Mouse (Mus musculus) kidney, embryonic 15.5 days (tissue): ENCODE measurements at regions not wholly inside any gene's neighbourhood (a gene's known extent, or its start where the extent isn't known, plus 50 kb on each side); places are given as distances from the start of the nearest gene placed in this dataset.

Experiments used
- ATAC-seq: fragments of 200-750 bp; cut with Nextera tagmentation; replicated peaks from 2 replicates; pipeline ENCODE4 v1.8.0; 2017; ENCODE audit warnings: moderate TSS enrichment; ENCODE audit not compliant: low FRiP score
- H3K27ac ChIP-seq: fragments of 300-500 bp; sonication (generic); 2 replicates; pipeline ENCODE4 v1.5.1; 2015; ENCODE audit warnings: mild to moderate bottlenecking, inconsistent platforms
- H3K27me3 ChIP-seq: fragments of 300-500 bp; sonication (generic); 2 replicates; pipeline ENCODE4 v1.6.1; 2015; ENCODE audit warnings: inconsistent platforms
- H3K36me3 ChIP-seq: fragments of 300-500 bp; sonication (generic); 2 replicates; pipeline ENCODE4 v1.6.1; 2015; ENCODE audit warnings: inconsistent platforms
- H3K4me1 ChIP-seq: fragments of 300-500 bp; sonication (generic); 2 replicates; pipeline ENCODE4 v1.6.1; 2015; ENCODE audit warnings: inconsistent platforms
- H3K4me2 ChIP-seq: fragments of 300-500 bp; sonication (generic); 2 replicates; pipeline ENCODE4 v1.6.1; 2015; ENCODE audit warnings: moderate library complexity, mild to moderate bottlenecking, inconsistent platforms
- H3K4me3 ChIP-seq: fragments of 300-500 bp; sonication (generic); replicated peaks from 2 replicates; pipeline ENCODE4 v1.5.1; 2015; ENCODE audit warnings: mild to moderate bottlenecking, inconsistent platforms
- H3K9ac ChIP-seq: fragments of 300-500 bp; sonication (generic); 2 replicates; pipeline ENCODE4 v1.6.1; 2015; ENCODE audit warnings: mild to moderate bottlenecking, inconsistent platforms
- H3K9me3 ChIP-seq: fragments of 300-500 bp; sonication (generic); replicated peaks from 2 replicates; pipeline ENCODE4 v1.6.1; 2016; ENCODE audit warnings: inconsistent platforms
- WGBS: fragments of 180-500 bp; shearing (Covaris S2); methylation state at CpG from one replicate; pipeline ENCODE4 v1.1.7; 2015; ENCODE audit warnings: mixed read lengths; 5-methylcytosine and 5-hydroxymethylcytosine counted together

DNA sequence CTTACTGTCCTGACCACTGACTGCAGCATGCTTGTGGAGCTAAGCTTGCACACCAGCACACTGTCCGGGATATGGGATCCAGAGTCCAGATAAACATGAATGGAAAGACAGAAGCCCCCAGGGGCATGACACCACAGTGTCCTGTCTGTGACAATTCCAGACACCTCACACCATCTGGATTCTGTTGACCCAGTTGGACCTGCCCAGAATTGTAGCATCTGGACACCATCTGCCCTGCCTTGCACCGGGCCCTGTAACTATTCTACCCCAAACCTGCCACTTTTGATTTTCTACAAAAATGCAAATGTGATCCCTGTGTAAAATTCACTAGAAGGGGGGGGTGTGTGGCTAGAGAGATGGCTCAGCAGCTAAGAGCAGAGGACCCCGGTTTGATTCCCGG, 114.5 kb upstream of the Hs6st1 start:
- Histone ChIP-seq H3K4me3 (no peak overlapping the region), H3K27ac (no peak overlapping the region), H3K4me2 (no peak overlapping the region), H3K27me3 (no peaks in the 10 kb centered on the region), H3K9me3 (no peaks in the 10 kb centered on the region), H3K9ac (no peak overlapping the region), H3K4me1 (no peaks in the 10 kb centered on the region), H3K36me3 (no peaks in the 10 kb centered on the region)
- ATAC-seq: no peak
- 89% methylated on average over 4 of the region's 4 CpGs for WGBS

DNA sequence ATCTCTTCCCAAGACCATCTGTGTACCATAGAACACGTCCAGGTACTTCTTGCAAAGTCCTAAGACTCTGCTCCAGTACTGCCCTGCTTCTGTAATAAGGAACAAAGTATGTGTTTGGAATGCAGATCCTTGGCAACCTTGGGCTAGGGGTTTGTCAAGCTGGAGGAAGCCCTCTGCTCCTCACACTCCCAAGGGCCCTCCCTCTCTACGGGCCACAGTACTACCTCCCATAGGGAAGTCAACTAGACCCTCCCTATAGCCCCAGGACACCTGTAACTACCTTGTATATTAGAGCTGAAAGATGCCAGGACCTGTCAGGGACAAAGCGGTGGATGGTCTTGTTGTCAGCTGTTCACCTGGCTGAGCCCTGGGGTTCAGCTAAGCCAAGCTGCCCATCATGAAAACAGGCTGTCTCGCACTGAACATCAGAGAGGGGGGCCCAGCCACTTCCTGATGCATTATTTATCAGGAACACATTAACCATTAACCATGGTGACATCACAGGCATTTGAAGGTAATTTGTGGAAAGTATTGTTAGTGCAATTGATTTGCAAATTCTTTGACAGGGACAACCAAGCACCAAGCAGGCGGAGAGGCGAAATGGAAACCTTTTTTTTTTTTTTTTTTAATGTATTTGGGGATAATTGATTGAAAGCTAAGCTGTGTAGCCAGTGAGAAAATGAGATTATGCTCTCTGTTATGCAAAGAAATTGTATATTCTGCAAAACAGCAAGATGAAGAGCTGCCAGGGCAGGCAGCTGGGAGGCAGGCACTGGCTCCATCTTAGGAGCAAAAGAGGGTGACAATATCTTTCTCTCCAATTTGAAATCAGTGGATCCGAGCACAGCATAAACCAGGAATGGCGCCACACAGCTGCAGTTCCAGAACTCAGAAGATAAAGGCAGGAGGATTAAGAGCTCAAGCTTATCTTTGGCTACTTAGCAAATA, 110.5 kb upstream of the Hs6st1 start:
- WGBS: 72% methylated on average over 8 of the region's 8 CpGs
- H3K27me3 ChIP-seq: no peaks in the 10 kb centered on the region
- H3K36me3 ChIP-seq: no peaks in the 10 kb centered on the region
- no peak overlapping the region for H3K4me2 ChIP-seq
- ATAC-seq: no peak
- no peak overlapping the region for H3K4me3 ChIP-seq
- no peak overlapping the region for H3K9ac ChIP-seq
- no peak overlapping the region for H3K27ac ChIP-seq
- H3K9me3 ChIP-seq: no peaks in the 10 kb centered on the region
- H3K4me1 ChIP-seq: peaks cover 8% of the 10 kb centered on the region; the same call in 1 of the 2 replicates

DNA sequence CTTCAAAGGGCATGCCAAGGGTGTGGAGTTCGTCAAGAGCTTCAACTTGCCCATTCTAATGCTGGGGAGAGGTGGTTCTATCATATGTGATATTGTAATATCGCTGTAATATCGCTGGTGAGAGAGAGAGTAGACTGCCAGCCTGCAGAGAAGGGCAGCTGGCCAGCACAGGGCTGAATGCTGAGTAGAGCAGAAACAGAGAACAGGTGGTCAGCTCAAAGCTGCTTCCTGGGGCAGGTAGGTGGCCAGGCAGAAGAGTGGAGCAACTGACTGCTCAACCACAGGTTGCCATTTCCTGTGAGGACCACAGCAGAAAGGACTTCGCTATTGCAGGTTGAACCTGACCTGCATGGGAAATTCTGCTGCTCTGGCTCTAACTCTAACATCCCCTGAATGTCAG, 108.5 kb upstream of the Hs6st1 start:
- Histone ChIP-seq H3K4me1 (peaks cover 8% of the 10 kb centered on the region; the same call in 1 of the 2 replicates), H3K4me3 (no peak overlapping the region), H3K9me3 (no peaks in the 10 kb centered on the region), H3K9ac (no peak overlapping the region), H3K4me2 (no peak overlapping the region), H3K27ac (no peak overlapping the region), H3K36me3 (no peaks in the 10 kb centered on the region), H3K27me3 (no peaks in the 10 kb centered on the region)
- 82% methylated on average over 4 of the region's 4 CpGs for WGBS
- no peak for ATAC-seq

DNA sequence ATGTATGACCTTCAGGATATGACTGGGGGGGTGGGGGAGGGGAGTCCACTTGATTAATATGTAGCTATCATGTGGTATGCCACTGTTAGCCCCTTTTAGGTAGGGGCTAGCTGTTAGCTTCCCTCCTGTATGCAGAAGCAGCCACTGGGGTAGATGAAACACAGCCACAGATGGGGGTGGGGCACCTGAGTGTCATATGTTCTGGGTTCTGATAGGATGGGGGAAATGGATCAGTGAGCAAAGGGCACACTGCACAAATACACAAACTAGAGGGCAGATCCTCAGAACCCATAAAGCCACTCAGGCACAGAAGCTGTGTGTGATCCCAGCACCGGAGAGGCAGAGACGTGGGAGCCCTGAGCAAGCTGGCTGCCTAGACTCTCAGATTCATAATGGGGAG, 107.4 kb upstream of the Hs6st1 start:
- Histone ChIP-seq H3K27me3 (no peaks in the 10 kb centered on the region), H3K4me2 (no peak overlapping the region), H3K4me1 (peaks cover 8% of the 10 kb centered on the region; the same call in 1 of the 2 replicates), H3K27ac (no peak overlapping the region), H3K4me3 (no peak overlapping the region), H3K9me3 (no peaks in the 10 kb centered on the region), H3K9ac (no peak overlapping the region), H3K36me3 (no peaks in the 10 kb centered on the region)
- 55% methylated on average over 2 of the region's 2 CpGs for WGBS
- peak; percentile 87 for ATAC-seq

DNA sequence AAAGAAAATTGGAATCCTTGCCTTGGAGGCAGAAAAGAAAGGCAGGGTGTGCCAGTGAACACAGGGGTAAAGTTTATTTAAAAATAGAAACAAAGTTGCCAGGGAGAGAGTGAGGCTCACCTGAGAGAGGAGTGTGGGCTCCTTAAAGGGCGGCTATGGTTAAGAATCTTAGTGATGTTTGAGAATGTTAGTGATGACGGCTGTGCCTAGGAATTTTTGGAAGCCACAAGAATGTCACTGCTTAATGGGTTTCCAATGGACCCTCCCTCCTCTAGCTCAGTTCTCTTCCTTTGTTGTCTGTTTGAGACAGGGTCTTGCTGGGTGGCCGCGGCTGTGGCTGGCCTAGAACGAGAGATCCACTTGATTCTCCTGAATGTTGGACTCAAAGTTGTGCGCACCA, 106.3 kb upstream of the Hs6st1 start:
- Histone ChIP-seq H3K9ac (no peak overlapping the region), H3K27ac (no peak overlapping the region), H3K4me2 (no peak overlapping the region), H3K27me3 (no peaks in the 10 kb centered on the region), H3K4me3 (no peak overlapping the region), H3K9me3 (no peaks in the 10 kb centered on the region), H3K4me1 (peaks cover 8% of the 10 kb centered on the region; the same call in 1 of the 2 replicates), H3K36me3 (no peaks in the 10 kb centered on the region)
- no peak for ATAC-seq
- WGBS: 87% methylated on average over 6 of the region's 6 CpGs

DNA sequence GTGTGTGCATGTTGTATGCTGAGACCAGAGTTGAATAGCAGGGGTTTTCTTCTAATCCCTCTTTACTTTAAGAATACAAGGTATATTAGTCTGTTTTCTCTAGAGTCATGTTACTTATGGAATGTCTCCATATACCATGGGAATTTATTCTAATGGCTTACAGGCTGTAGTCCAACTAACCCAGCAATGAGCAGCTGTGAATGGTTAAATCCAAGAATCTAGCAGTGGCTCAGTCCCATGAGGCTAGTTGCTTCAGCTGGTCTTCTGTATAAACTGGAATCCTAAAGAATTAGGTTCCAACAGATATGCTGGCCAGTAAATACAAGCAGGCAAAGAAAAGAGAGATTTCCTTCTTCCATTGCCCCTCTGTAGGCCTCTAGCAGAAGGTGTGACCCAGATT, 99.7 kb upstream of the Hs6st1 start:
- no peaks in the 10 kb centered on the region for H3K36me3 ChIP-seq
- H3K4me3 ChIP-seq: no peak overlapping the region
- no peak for ATAC-seq

DNA sequence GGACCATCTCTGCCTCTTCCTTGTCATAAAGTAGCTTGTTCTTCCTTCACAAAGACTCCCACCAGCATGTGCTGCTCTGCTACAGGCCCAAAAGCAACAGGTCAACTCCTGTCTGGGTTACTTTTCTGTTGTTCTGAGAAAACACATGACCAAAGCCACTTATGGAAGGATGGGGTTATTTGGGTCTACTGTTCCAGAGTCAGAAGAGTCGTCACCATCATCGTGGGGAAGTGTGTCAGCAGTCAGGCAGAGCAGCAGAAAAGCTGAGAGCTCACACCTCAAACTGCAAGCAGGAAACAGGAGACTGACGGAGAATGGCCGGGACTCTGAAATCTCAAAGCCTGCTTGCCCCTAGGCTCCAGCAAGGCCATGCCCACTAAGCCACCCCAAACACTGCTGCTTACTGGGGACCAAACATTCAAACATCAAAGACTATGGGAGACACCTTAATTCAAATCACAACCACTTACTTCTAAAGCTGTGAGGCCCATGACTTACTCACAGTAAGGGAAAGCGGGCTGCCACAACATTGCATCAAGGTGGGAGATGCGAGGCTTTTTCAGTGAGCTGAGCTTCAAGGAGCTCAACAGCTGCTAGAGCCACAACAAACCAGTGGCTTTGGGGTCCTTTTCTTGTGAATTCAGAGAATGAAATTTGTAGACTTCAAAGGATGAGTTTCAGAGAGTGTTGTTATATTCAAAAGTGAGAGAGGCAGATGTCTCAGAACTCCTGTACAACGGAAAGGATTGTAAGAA, 96.6 kb upstream of the Hs6st1 start:
- Histone ChIP-seq H3K4me3 (no peak overlapping the region), H3K4me1 (peaks cover 6% of the 10 kb centered on the region), H3K36me3 (no peaks in the 10 kb centered on the region), H3K9ac (no peak overlapping the region), H3K9me3 (no peaks in the 10 kb centered on the region), H3K27ac (no peak overlapping the region), H3K4me2 (no peak overlapping the region), H3K27me3 (no peaks in the 10 kb centered on the region)
- no peak for ATAC-seq
- 56% methylated on average over 7 of the region's 7 CpGs for WGBS

More for the DNA sequence above, 99.7 kb upstream of the Hs6st1 start:
- peaks cover 4% of the 10 kb centered on the region for H3K4me1 ChIP-seq
- H3K9ac ChIP-seq: no peak overlapping the region
- no peaks in the 10 kb centered on the region for H3K27me3 ChIP-seq
- no peaks in the 10 kb centered on the region for H3K9me3 ChIP-seq
- no peak overlapping the region for H3K27ac ChIP-seq
- no peak overlapping the region for H3K4me2 ChIP-seq

DNA sequence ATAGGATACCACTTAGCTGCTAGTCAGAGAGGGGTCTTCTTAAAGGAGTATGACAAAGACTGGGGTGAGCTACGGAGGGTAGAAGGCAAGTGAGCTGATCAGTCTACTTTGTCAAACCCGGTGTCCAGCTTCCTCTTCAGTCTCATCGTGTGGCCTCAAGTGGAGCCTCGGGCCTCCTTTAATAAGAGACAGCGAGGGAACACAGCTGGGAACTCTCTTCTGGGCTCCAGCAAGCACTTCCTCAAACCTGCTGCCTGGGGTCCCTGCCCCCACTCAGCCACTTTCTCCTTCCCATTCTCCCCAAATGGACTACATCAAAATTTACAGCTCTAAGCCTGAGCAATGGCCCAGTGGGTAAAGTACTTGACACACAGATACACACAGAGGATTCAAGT, 96.0 kb upstream of the Hs6st1 start:
- Histone ChIP-seq H3K4me3 (no peak overlapping the region), H3K4me2 (no peak overlapping the region), H3K9me3 (no peaks in the 10 kb centered on the region), H3K9ac (no peak overlapping the region), H3K27ac (no peak overlapping the region), H3K4me1 (peaks cover 6% of the 10 kb centered on the region), H3K36me3 (no peaks in the 10 kb centered on the region), H3K27me3 (no peaks in the 10 kb centered on the region)
- WGBS: 45% methylated on average over 5 of the region's 5 CpGs
- ATAC-seq: no peak

DNA sequence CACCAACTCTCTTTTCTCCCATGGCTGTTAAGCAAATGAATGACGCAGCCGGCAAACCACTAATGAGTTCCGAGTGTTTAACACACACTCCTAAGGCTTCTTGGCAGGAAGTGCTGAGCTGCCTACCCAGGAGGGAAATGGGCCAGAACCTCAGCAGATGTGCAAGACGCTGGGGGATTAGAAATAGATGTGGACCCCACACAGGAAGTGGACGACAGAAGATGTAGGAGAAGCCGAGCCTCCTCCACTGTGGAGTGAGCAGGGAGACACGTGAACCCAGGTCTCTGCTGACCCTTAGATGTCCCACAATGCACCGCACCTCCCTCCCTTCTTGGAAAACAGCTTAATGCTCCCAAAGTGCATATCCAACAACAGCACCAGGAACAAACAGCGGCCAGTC, 94.8 kb upstream of the Hs6st1 start:
- Histone ChIP-seq H3K4me2 (no peak overlapping the region), H3K36me3 (no peaks in the 10 kb centered on the region)

DNA sequence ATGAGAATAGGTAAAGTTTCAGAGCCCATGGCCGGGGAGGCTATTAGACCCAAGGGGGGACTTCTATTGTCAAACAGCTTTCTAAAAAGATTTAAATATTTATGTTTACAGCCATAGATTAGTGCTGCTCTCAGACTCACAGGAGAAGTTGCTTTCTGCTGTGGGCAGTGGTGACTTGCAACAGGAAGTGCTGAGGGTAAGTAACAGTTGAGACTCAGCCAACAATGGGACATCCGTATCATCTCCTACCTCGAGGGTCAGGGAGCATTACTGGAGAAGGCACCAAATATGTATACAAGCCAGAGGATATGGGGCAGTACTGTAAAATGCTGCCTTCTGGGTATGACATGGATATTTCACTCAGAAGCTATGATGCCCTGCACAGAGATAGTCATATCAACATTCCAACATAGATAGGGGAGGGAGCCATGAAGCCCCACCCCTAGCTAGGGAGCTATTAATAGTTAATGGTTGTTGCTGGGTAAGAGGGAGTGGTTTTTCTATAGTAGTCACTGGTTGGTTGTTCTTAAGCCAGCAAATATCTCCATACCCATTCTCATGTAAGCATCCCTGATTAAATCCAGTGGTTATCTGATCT, 92.5 kb upstream of the Hs6st1 start:
- no peaks in the 10 kb centered on the region for H3K9me3 ChIP-seq
- H3K27ac ChIP-seq: no peak overlapping the region
- no peak for ATAC-seq
- peaks cover 6% of the 10 kb centered on the region for H3K4me1 ChIP-seq
- H3K4me2 ChIP-seq: no peak overlapping the region
- no peaks in the 10 kb centered on the region for H3K27me3 ChIP-seq
- no peak overlapping the region for H3K9ac ChIP-seq
- no peaks in the 10 kb centered on the region for H3K36me3 ChIP-seq
- WGBS: 78% methylated on average over 3 of the region's 3 CpGs
- H3K4me3 ChIP-seq: no peak overlapping the region

More for the DNA sequence above, 94.8 kb upstream of the Hs6st1 start:
- H3K4me1 ChIP-seq: peaks cover 6% of the 10 kb centered on the region
- H3K4me3 ChIP-seq: no peak overlapping the region
- no peak overlapping the region for H3K9ac ChIP-seq
- no peaks in the 10 kb centered on the region for H3K27me3 ChIP-seq
- no peaks in the 10 kb centered on the region for H3K9me3 ChIP-seq
- WGBS: 31% methylated on average over 9 of the region's 9 CpGs
- no peak for ATAC-seq
- peak overlapping the region; percentile 32; the same call in 1 of the 2 replicates for H3K27ac ChIP-seq

DNA sequence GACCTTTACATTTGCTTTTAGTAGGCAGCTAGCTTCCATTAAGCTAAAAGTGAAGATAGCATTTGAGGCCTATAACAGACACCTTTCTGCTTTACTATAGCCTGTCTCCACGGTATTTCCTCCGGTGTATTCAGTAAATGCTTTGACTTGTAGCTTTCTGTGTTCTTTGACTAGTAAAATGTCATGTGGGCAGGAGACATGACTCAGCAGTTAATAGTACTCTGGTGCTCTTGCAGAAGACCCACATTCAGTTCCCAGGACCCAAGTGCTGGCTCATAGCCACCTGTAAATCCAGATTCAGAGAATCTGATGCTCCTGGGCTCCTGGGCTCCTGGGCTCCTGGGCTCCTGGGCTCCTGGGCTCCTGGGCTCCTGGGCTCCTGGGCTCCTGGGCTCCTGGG, 91.7 kb upstream of the Hs6st1 start:
- H3K4me2 ChIP-seq: no peak overlapping the region
- no peak overlapping the region for H3K27ac ChIP-seq
- no peak overlapping the region for H3K4me3 ChIP-seq
- no peaks in the 10 kb centered on the region for H3K36me3 ChIP-seq
- no peak for ATAC-seq
- H3K9ac ChIP-seq: no peak overlapping the region
- WGBS: 72% methylated on average over 2 of the region's 2 CpGs
- H3K9me3 ChIP-seq: no peaks in the 10 kb centered on the region
- H3K27me3 ChIP-seq: no peaks in the 10 kb centered on the region
- peaks cover 6% of the 10 kb centered on the region for H3K4me1 ChIP-seq

DNA sequence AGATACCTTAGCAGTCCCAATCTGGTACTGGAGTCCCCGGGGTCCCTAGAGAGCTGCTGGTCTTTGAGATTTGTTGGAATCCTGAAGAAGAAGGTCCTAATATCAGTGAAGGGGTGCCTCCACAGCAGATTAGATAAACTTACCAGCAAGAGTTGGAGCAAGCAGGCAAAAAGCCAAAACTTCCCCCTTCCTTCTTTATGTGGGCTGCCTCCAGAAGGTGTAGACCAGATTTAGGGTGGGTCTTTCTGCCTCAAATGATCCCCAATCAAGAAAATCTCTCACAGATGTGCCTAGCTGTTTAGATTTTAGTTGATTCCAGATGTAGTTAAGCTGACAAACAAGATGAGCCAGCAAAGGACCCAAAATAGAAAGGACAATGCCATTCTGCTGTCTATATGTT, 90.1 kb upstream of the Hs6st1 start:
- Histone ChIP-seq H3K4me3 (no peak overlapping the region), H3K27me3 (no peaks in the 10 kb centered on the region), H3K4me2 (no peak overlapping the region), H3K9ac (no peak overlapping the region), H3K9me3 (no peaks in the 10 kb centered on the region), H3K36me3 (no peaks in the 10 kb centered on the region), H3K27ac (no peak overlapping the region), H3K4me1 (peaks cover 5% of the 10 kb centered on the region)
- 94% methylated on average over 1 of the region's 1 CpGs for WGBS
- no peak for ATAC-seq
